Mouse (Mus musculus) E14TG2a.4 (cell line): ENCODE results near the gene Tesk2.
A peak's percentile ranks its signal among the peaks of the same experiment; 100 is the strongest.
"Not testable (repeated sequence)": the region's sequence is repeated elsewhere in the genome, so short reads cannot be mapped to it uniquely, and the experiment has no call there.

ENCODE experiments used
- H3K27me3 ChIP-seq: 2 replicates; pipeline ENCODE4 v1.6.1; 2014; ENCODE audit warnings: low read length, control low read depth; ENCODE audit not compliant: insufficient read depth
- H3K36me3 ChIP-seq: 2 replicates; pipeline ENCODE4 v1.6.1; 2014; ENCODE audit warnings: low read length, control low read depth; ENCODE audit not compliant: insufficient read depth
- H3K4me1 ChIP-seq: replicated peaks from 2 replicates; pipeline ENCODE4 v1.6.1; 2014; ENCODE audit warnings: low read depth, low read length, control low read depth
- H3K4me3 ChIP-seq: replicated peaks from 2 replicates; pipeline ENCODE4 v1.5.1; 2014; ENCODE audit warnings: mild to moderate bottlenecking, low read length
- H3K9me3 ChIP-seq: 2 replicates; pipeline ENCODE4 v1.6.1; 2014; ENCODE audit warnings: low read length, control low read depth
- CTCF ChIP-seq: conservative IDR thresholded peaks from 2 replicates; pipeline ENCODE4 v1.5.1; 2014; ENCODE audit warnings: low read length
- NANOG ChIP-seq: IDR thresholded peaks from 2 replicates; pipeline ENCODE4 v1.6.1; 2014; ENCODE audit warnings: borderline replicate concordance, low read length, mixed read lengths
- POU5F1 ChIP-seq: IDR thresholded peaks from 2 replicates; pipeline ENCODE4 v1.6.1; 2014; ENCODE audit warnings: low read length, borderline replicate concordance

Gene Tesk2

GRCm38 (mm10) chr4:116838999-116839398, 118.3 kb downstream of the Tesk2 start:
- Histone ChIP-seq H3K4me1 (peaks cover 20% of the 10 kb centered on the region), H3K4me3 (no peak overlapping the region; the same call in 1 of the 2 replicates), H3K36me3 (no peaks in the 10 kb centered on the region), H3K27me3 (peaks cover 29% of the 10 kb centered on the region), H3K9me3 (no peaks in the 10 kb centered on the region)
- TF ChIP-seq POU5F1 = no peak
- no peak for TF ChIP-seq NANOG
- TF ChIP-seq CTCF = no peak

- peak overlapping the region; percentile 63 for H3K4me3 ChIP-seq
- not testable (repeated sequence) for H3K36me3 ChIP-seq, H3K9me3 ChIP-seq
- peaks cover 20% of the 10 kb centered on the region for H3K4me1 ChIP-seq
- peaks cover 29% of the 10 kb centered on the region for H3K27me3 ChIP-seq
Measured at GRCm38 (mm10) chr4:116840096-116840495, 119.3 kb downstream of the Tesk2 start.

- Histone ChIP-seq H3K36me3 (no peaks in the 10 kb centered on the region), H3K4me3 (no peak overlapping the region), H3K9me3 (no peaks in the 10 kb centered on the region), H3K27me3 (peaks cover 29% of the 10 kb centered on the region), H3K4me1 (peaks cover 20% of the 10 kb centered on the region)
- TF ChIP-seq CTCF = no peak
- TF ChIP-seq POU5F1 = no peak
- TF ChIP-seq NANOG = no peak
Measured at GRCm38 (mm10) chr4:116840841-116841240, 120.1 kb downstream of the Tesk2 start.

- TF ChIP-seq NANOG = no peak
- peak; percentile 79 for TF ChIP-seq CTCF
- no peaks in the 10 kb centered on the region for H3K9me3 ChIP-seq
- H3K27me3 ChIP-seq = peaks cover 26% of the 10 kb centered on the region
Measured at GRCm38 (mm10) chr4:116844324-116844723, 123.6 kb downstream of the Tesk2 start.

GRCm38 (mm10) chr4:116849901-116850300, 129.2 kb downstream of the Tesk2 start:
- Histone ChIP-seq H3K4me1 (no peaks in the 10 kb centered on the region), H3K36me3 (no peaks in the 10 kb centered on the region), H3K27me3 (peaks cover 8% of the 10 kb centered on the region; the same call in 1 of the 2 replicates), H3K4me3 (no peak overlapping the region), H3K9me3 (no peaks in the 10 kb centered on the region)
- no peak for TF ChIP-seq POU5F1
- no peak for TF ChIP-seq NANOG
- TF ChIP-seq CTCF = no peak

More at GRCm38 (mm10) chr4:116844324-116844723, 123.6 kb downstream of the Tesk2 start:
- Histone ChIP-seq H3K4me1 (peaks cover 10% of the 10 kb centered on the region), H3K36me3 (no peaks in the 10 kb centered on the region), H3K4me3 (no peak overlapping the region)

GRCm38 (mm10) chr4:116854286-116854685, 133.5 kb downstream of the Tesk2 start:
- no peak for TF ChIP-seq POU5F1
- no peaks in the 10 kb centered on the region for H3K36me3 ChIP-seq
- H3K4me1 ChIP-seq = no peaks in the 10 kb centered on the region
- no peaks in the 10 kb centered on the region for H3K9me3 ChIP-seq
- H3K4me3 ChIP-seq = no peak overlapping the region
- H3K27me3 ChIP-seq = peaks cover 4% of the 10 kb centered on the region; the same call in 1 of the 2 replicates
